ENCODE assay signal across 10 mouse cellular contexts in genomic region chr5:147051500-147052308, GRCm38 (mm10). TPM values are rescaled to one million over a fixed set of nuclear protein-coding genes. Genes with fewer than 3 reads are reported as not detected.
DNase-seq lines count a peak whose midpoint lies in the region; ATAC-seq and TF ChIP-seq lines count a peak whose summit lies in the region.
"Had no signal": no experiment of that assay in that cellular context is flagged by ENCODE, and none has a peak within 500 bp of the region (broad histone marks: within the 10 kb centered on the region; RNA-seq: fewer than 3 reads in every experiment).

No protein-coding gene starts in this region.

- peak; percentile 36 to 83 for DNase-seq in adrenal gland, adult (ENCODE audit: inconsistent age in 2 of 2, low spot score in 1 of 2)
- DNase-seq in adrenal gland, adult 8-10 months: no peak
- no peak for DNase-seq in hindbrain, embryonic 10.5 days (ENCODE audit: low spot score)
- no peak for DNase-seq in thymus, adult 2 months
- DNase-seq in thymus, postnatal 14 days: no peak
- no peak for DNase-seq in stomach, postnatal 0 days (ENCODE audit: low spot score)
- no peak for DNase-seq in left cerebral cortex, adult 9 months (ENCODE audit: low spot score in 2 of 2)
- DNase-seq: gastrocnemius, postnatal 10 days; lung, postnatal 10 days had no signal

- peak overlapping the region; percentile 5 for H3K4me2 ChIP-seq in hindbrain, embryonic 16.5 days (ENCODE audit: low read length)
- peak overlapping the region; percentile 17; the same call in 1 of the 2 replicates for H3K4me2 ChIP-seq in stomach, postnatal 0 days (replicated peaks; ENCODE audit: low read depth)

- H3K27me3 ChIP-seq in hindbrain, embryonic 16.5 days (replicated peaks; ENCODE audit: control insufficient read depth, insufficient read depth, low read length): no peaks in the 10 kb centered on the region
- no peaks in the 10 kb centered on the region for H3K27me3 ChIP-seq in hindbrain, embryonic 10.5 days (ENCODE audit: insufficient read depth, poor library complexity, severe bottlenecking)
- H3K27me3 ChIP-seq in thymus, adult 2 months (ENCODE audit: control insufficient read depth, insufficient read depth, low read length): no peaks in the 10 kb centered on the region
- no peaks in the 10 kb centered on the region for H3K27me3 ChIP-seq in stomach, postnatal 0 days (ENCODE audit: control insufficient read depth, insufficient read depth, low read length)

- TF ChIP-seq CTCF in thymus, adult 2 months (IDR thresholded peaks at IDR 0.05; ENCODE audit: borderline replicate concordance, control insufficient read depth, extremely low read depth, insufficient read depth, low read length, poor library complexity): no peak
- TF ChIP-seq CTCF in stomach, postnatal 0 days (IDR thresholded peaks at IDR 0.05; ENCODE audit: low read depth): no peak

- H3K4me3 ChIP-seq in hindbrain, embryonic 16.5 days (ENCODE audit: low read length): no peak overlapping the region
- no peak overlapping the region for H3K4me3 ChIP-seq in hindbrain, embryonic 10.5 days
- no peak overlapping the region for H3K4me3 ChIP-seq in thymus, adult 2 months (ENCODE audit: control insufficient read depth, insufficient read depth, low read length)
- no peak overlapping the region for H3K4me3 ChIP-seq in stomach, postnatal 0 days (ENCODE audit: low read depth, low read length)

- H3K9ac ChIP-seq in hindbrain, embryonic 16.5 days (ENCODE audit: low read depth, low read length): no peak overlapping the region
- no peak overlapping the region for H3K9ac ChIP-seq in stomach, postnatal 0 days (ENCODE audit: low read length)

- H3K27ac ChIP-seq in hindbrain, embryonic 16.5 days (ENCODE audit: low read depth, low read length): no peak overlapping the region
- no peak overlapping the region for H3K27ac ChIP-seq in hindbrain, embryonic 10.5 days
- H3K27ac ChIP-seq in thymus, adult 2 months (ENCODE audit: control insufficient read depth, insufficient read depth, low read length): peak overlapping the region; percentile 66; the same call in 1 of the 2 replicates
- no peak overlapping the region for H3K27ac ChIP-seq in stomach, postnatal 0 days (replicated peaks)

- no peak for ATAC-seq in hindbrain, embryonic 16.5 days
- ATAC-seq in stomach, postnatal 0 days (ENCODE audit: low FRiP score, low TSS enrichment): no peak

- whole genome bisulfite sequencing in hindbrain, embryonic 16.5 days: 54% methylated on average over 29 of the region's 29 CpGs
- 60% methylated on average over 29 of the region's 29 CpGs for WGBS in hindbrain, embryonic 10.5 days
- WGBS in thymus, adult 2 months: 82% methylated on average over 29 of the region's 29 CpGs
- 67% methylated on average over 29 of the region's 29 CpGs for WGBS in stomach, postnatal 0 days

- H3K36me3 ChIP-seq in hindbrain, embryonic 16.5 days (ENCODE audit: control insufficient read depth, insufficient read depth, low read length): no peaks in the 10 kb centered on the region
- no peaks in the 10 kb centered on the region for H3K36me3 ChIP-seq in hindbrain, embryonic 10.5 days
- no peaks in the 10 kb centered on the region for H3K36me3 ChIP-seq in thymus, adult 2 months (ENCODE audit: control insufficient read depth, insufficient read depth, low read length)
- H3K36me3 ChIP-seq in stomach, postnatal 0 days (ENCODE audit: control insufficient read depth, insufficient read depth, low read length): no peaks in the 10 kb centered on the region

- no peak for TF ChIP-seq POLR2A in thymus, adult 2 months (IDR thresholded peaks at IDR 0.05; ENCODE audit: control insufficient read depth, extremely low read depth, insufficient read depth, low read length, poor library complexity)

- H3K9me3 ChIP-seq in hindbrain, embryonic 16.5 days (ENCODE audit: control insufficient read depth, low read length): no peaks in the 10 kb centered on the region
- H3K9me3 ChIP-seq in hindbrain, embryonic 10.5 days: no peaks in the 10 kb centered on the region
- H3K9me3 ChIP-seq in stomach, postnatal 0 days (ENCODE audit: control insufficient read depth, low read length): no peaks in the 10 kb centered on the region

- TF ChIP-seq EP300 in stomach, postnatal 0 days (optimal IDR thresholded peaks at IDR 0.05): no peak

- peaks cover 6% of the 10 kb centered on the region; the same call in 1 of the 2 replicates for H3K4me1 ChIP-seq in hindbrain, embryonic 16.5 days (ENCODE audit: control insufficient read depth, insufficient read depth, low read depth, low read length)
- peaks cover 14% of the 10 kb centered on the region; the same call in 1 of the 2 replicates for H3K4me1 ChIP-seq in hindbrain, embryonic 10.5 days (replicated peaks)
- peaks cover 14% of the 10 kb centered on the region for H3K4me1 ChIP-seq in thymus, adult 2 months (replicated peaks; ENCODE audit: control insufficient read depth, insufficient read depth, low read length)
- peaks cover 10% of the 10 kb centered on the region for H3K4me1 ChIP-seq in stomach, postnatal 0 days (replicated peaks; ENCODE audit: control insufficient read depth, insufficient read depth)

RNA-seq across cellular contexts. Expression of gene Lnx2, which starts 24.7 kb away (rescaled TPM):
- 10 to 100 TPM; 10.1 to 14.4 (median 12.9) TPM for total RNA-seq in adrenal gland, adult 8-10 months (2022)
- 4.5 and 6.2 TPM in 2 replicates for polyA plus RNA-seq in hindbrain, embryonic 16.5 days (2015; fragmentation: Nextera tagmentation; extraction: Ambion mirVana)
- 8.2 and 8.4 TPM in 2 replicates for polyA plus RNA-seq in hindbrain, embryonic 10.5 days (2016; fragmentation: Nextera tagmentation; extraction: Ambion mirVana)
- polyA plus RNA-seq in thymus, adult 2 months (2012; rRNA removed): 48.3 and 54.5 TPM in 2 replicates
- 9.3 and 10.8 TPM in 2 replicates for polyA plus RNA-seq in stomach, postnatal 0 days (2015; fragmentation: Nextera tagmentation; extraction: Ambion mirVana)

RNA-seq across cellular contexts. Expression of gene Polr1d, which starts 25.1 kb away (rescaled TPM):
- total RNA-seq in adrenal gland, adult 8-10 months (2022): 100 to 1,000 TPM in 2 of 4 experiments, 10 to 100 TPM in 2; 96.7 to 117 (median 108) TPM
- polyA plus RNA-seq in hindbrain, embryonic 16.5 days (2015; fragmentation: Nextera tagmentation; extraction: Ambion mirVana): 96.0 and 105 TPM in 2 replicates
- polyA plus RNA-seq in hindbrain, embryonic 10.5 days (2016; fragmentation: Nextera tagmentation; extraction: Ambion mirVana): 124 and 127 TPM in 2 replicates
- 51.7 and 55.1 TPM in 2 replicates for polyA plus RNA-seq in thymus, adult 2 months (2012; rRNA removed)
- 150 TPM in 2 replicates for polyA plus RNA-seq in stomach, postnatal 0 days (2015; fragmentation: Nextera tagmentation; extraction: Ambion mirVana)

Comparison
In these comparisons a context has a peak if more than half of its experiments do, and no peak if none do; other contexts are left out.
1. DNase-seq: peak in adrenal gland, adult (2 of 2); none in adrenal gland, adult 8-10 months (single experiment), hindbrain, embryonic 10.5 days (single experiment), thymus, adult 2 months (single experiment), thymus, postnatal 14 days (single experiment), stomach, postnatal 0 days (single experiment) and left cerebral cortex, adult 9 months (0 of 2).